Mouse (Mus musculus) hindbrain, embryonic 10.5 days (tissue): ENCODE measurements at regions not wholly inside any gene's neighbourhood (a gene's known extent, or its start where the extent isn't known, plus 50 kb on each side); places are given as distances from the start of the nearest gene placed in this dataset.
A peak's percentile ranks its signal among the peaks of the same experiment; 100 is the strongest.
"Not testable (repeated sequence)": the region's sequence is repeated elsewhere in the genome, so short reads cannot be mapped to it uniquely, and the experiment has no call there.

ENCODE experiments used
- DNase-seq: peaks from one replicate; pipeline ENCODE4 v3.0.0-alpha.2; 2017; ENCODE audit warnings: low spot score
- H3K27ac ChIP-seq: fragments of 300-500 bp; sonication (generic); 2 replicates; pipeline ENCODE4 v1.5.1; 2016; ENCODE audit warnings: mild to moderate bottlenecking, moderate library complexity
- H3K27me3 ChIP-seq: fragments of 300-500 bp; sonication (generic); 2 replicates; pipeline ENCODE4 v1.6.1; 2016; ENCODE audit warnings: mild to moderate bottlenecking; ENCODE audit not compliant: poor library complexity, insufficient read depth, severe bottlenecking
- H3K36me3 ChIP-seq: fragments of 300-500 bp; sonication (generic); 2 replicates; pipeline ENCODE4 v1.6.1; 2016; ENCODE audit warnings: mild to moderate bottlenecking, moderate library complexity
- H3K4me1 ChIP-seq: fragments of 300-500 bp; sonication (generic); replicated peaks from 2 replicates; pipeline ENCODE4 v1.6.1; 2016; ENCODE audit warnings: mild to moderate bottlenecking
- H3K4me3 ChIP-seq: fragments of 300-500 bp; sonication (generic); 2 replicates; pipeline ENCODE4 v1.5.1; 2016; ENCODE audit warnings: mild to moderate bottlenecking, moderate library complexity
- H3K9me3 ChIP-seq: fragments of 300-500 bp; sonication (generic); 2 replicates; pipeline ENCODE4 v1.6.1; 2016; ENCODE audit warnings: mild to moderate bottlenecking, moderate library complexity
- WGBS: fragments of 180-500 bp; shearing (Covaris S2); methylation state at CpG from one replicate; pipeline ENCODE4 v1.1.7; 2016; 5-methylcytosine and 5-hydroxymethylcytosine counted together

DNA sequence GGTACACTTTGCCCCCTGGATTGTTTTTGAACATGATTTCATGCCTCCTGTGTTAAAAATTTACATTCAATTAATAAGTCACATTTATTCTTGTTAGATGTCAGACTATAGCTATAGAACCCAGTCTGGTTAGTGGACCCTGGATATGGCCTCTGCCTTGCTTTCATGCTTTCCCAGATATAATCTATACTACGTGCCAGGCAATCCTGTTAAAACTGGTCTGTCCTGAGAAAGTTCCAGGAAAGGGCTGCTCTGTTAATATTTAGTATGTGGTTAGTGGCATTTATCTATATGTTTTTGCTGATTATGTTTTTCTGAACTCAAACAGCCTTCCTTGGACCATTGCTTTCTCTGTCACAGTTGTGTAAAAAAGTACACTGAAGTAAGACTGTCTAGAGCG lies 95.8 kb upstream of the Fhl2 start:
- H3K36me3 ChIP-seq = no peaks in the 10 kb centered on the region
- H3K4me1 ChIP-seq = 0 out of 2 replicates have a peak, but pooled peaks cover 5% of the 10 kb centered on the region
- H3K9me3 ChIP-seq = peaks cover 5% of the 10 kb centered on the region; the same call in 1 of the 2 replicates
- H3K27me3 ChIP-seq = no peaks in the 10 kb centered on the region
- WGBS = 89% methylated on average over 2 of the region's 2 CpGs
- no peak overlapping the region for H3K27ac ChIP-seq
- no peak for DNase-seq
- H3K4me3 ChIP-seq = no peak overlapping the region

DNA sequence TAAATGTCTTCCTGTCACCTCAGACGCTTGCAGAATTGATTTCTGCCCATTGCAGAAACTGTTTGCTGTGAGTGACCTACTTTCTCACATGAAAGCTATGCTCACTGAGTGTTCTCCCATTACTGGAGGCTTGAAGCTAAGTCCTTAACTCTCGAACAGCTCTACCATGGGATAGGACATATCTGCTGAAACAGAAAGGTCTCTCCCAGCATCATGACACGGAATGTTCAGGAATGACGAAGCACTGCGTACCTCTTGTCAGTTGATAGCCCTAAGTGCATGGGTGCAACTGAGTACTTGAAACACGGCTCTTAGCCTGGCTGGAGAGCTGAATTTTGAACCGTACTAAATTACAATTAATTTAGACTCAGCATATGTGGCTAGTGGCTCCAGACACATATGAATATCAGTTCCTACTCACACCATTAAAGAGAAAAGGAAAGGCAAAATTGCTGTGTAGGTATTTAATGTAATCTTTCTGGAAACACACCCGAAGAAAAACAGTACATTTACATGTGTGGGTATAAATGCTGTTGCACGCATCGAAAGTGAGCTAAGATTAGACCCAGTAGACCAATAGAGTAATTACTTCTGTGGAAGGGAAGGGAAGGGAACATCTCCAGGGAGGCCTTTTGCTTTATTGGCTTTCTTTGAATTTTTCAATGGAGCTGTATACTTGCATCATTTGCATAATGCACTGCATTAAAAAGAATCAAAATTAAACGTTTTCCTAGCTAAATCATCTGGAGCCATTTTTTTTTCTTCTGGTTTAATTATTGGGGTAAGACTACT lies 97.6 kb upstream of the Fhl2 start:
- Histone ChIP-seq H3K4me3 (no peak overlapping the region), H3K27me3 (no peaks in the 10 kb centered on the region), H3K9me3 (no peaks in the 10 kb centered on the region), H3K4me1 (0 out of 2 replicates have a peak, but pooled peaks cover 5% of the 10 kb centered on the region), H3K27ac (no peak overlapping the region), H3K36me3 (no peaks in the 10 kb centered on the region)
- 90% methylated on average over 11 of the region's 11 CpGs for WGBS
- DNase-seq = no peak

DNA sequence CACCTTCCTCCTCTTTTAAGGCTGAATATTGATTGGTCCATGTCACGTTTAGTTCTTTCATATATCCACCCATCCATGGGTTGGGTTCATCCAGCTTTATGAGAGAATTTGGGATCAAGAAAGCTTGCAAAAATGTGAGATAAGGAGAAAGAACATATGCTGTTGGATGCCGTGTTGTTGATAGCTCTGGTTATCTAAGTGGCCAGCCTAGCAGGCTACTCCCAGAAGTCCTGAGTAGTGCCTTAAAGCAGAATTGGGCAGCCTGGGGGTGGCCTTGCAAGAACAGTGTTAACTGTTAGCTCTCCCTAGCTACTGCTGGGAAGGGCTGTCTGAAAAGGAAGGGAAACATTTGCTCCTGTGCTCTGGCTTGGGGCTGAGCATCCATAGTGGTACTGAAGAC lies 100.8 kb upstream of the Fhl2 start:
- H3K4me1 ChIP-seq = no peaks in the 10 kb centered on the region
- 90% methylated on average over 2 of the region's 2 CpGs for WGBS
- no peaks in the 10 kb centered on the region for H3K9me3 ChIP-seq
- no peaks in the 10 kb centered on the region for H3K36me3 ChIP-seq
- H3K4me3 ChIP-seq = no peak overlapping the region
- H3K27ac ChIP-seq = no peak overlapping the region
- no peak for DNase-seq
- H3K27me3 ChIP-seq = no peaks in the 10 kb centered on the region

DNA sequence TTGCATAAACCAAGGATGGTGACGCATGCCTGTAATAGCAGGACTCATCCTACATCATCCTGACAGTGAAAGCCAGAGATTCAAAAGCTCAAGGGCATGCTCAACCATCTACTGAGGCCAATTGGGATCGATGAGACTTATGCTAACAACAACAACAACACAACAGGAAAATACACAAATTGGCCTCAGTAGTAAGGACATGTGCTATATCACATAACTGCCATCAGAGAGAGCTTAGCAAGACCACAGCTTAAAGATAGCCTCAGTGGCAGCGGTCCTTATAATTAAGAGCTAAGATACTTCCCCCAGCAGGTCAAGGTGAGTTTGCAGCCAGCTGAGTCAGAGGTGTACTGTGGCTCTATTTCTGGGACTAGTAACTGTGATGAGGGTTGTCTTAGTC lies 102.0 kb upstream of the Fhl2 start:
- WGBS = 93% methylated on average over 3 of the region's 3 CpGs
- H3K9me3 ChIP-seq = no peaks in the 10 kb centered on the region
- H3K27ac ChIP-seq = no peak overlapping the region
- H3K36me3 ChIP-seq = no peaks in the 10 kb centered on the region
- DNase-seq = no peak
- H3K4me1 ChIP-seq = no peaks in the 10 kb centered on the region
- H3K27me3 ChIP-seq = no peaks in the 10 kb centered on the region
- no peak overlapping the region for H3K4me3 ChIP-seq

DNA sequence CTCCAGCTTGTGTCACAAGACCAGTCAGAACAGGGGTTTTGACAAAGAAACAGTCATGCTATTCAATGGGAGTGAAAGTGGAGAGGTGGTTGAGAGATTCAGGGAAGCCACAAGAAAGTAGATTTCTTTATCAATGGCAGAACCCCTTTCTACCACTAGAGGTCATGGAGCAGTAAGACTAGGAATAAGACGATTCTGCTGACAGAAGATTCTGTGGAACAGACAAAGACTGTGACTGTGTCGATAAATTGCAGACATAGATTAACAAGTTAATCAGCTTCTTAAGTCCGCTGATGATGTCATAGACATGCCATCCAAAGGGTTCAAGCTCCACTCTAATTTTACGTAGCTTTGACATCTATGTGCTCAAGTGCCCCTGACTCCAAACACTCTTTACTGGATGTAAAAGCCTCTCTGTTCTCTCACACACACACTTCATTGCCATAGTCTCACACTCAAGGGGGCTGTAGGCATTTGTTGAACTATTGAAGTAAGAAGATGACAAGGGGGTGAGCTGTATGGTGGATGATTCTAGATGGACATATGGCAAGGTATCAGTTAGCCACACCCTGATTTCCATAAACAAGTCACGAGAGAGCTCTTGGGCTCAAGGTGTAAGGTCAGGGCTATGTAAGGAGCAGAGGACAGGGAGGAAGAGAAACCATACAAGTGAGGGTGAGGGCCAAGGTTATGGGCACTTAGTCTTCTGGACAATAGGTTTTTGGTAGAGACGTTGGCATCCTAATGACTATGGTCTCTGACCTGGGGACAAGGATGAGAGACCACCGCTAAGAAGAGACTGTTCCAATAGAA lies 102.9 kb upstream of the Fhl2 start:
- Histone ChIP-seq H3K4me3 (no peak overlapping the region), H3K4me1 (no peaks in the 10 kb centered on the region), H3K36me3 (no peaks in the 10 kb centered on the region), H3K27ac (0 out of 2 replicates have a peak overlapping the region, but pooled peaks have one; percentile 8), H3K9me3 (no peaks in the 10 kb centered on the region), H3K27me3 (no peaks in the 10 kb centered on the region)
- 59% methylated on average over 7 of the region's 7 CpGs for WGBS
- no peak for DNase-seq

DNA sequence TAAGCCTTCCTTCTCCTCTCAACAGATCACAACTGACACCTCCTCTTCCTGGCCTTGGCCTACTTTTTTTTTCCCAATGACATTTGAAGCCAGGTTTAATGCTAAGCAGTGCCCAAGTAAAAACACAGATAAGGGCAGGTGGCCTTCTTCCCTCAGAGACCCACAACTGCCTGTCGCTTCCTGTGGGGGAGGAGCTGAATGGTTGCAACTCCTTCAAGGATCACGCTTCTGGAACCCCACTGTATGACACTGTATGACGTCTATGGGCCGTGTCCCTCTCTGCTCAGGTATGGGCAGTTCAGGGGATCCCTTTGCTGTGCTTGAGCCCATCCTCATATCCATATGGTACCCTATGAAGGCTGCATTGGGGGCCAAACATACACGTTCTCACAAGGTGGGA lies 103.9 kb upstream of the Fhl2 start:
- WGBS = 77% methylated on average over 5 of the region's 5 CpGs
- no peak for DNase-seq
- Histone ChIP-seq H3K36me3 (no peaks in the 10 kb centered on the region), H3K9me3 (no peaks in the 10 kb centered on the region), H3K27ac (no peak overlapping the region), H3K27me3 (no peaks in the 10 kb centered on the region), H3K4me1 (no peaks in the 10 kb centered on the region), H3K4me3 (no peak overlapping the region)

DNA sequence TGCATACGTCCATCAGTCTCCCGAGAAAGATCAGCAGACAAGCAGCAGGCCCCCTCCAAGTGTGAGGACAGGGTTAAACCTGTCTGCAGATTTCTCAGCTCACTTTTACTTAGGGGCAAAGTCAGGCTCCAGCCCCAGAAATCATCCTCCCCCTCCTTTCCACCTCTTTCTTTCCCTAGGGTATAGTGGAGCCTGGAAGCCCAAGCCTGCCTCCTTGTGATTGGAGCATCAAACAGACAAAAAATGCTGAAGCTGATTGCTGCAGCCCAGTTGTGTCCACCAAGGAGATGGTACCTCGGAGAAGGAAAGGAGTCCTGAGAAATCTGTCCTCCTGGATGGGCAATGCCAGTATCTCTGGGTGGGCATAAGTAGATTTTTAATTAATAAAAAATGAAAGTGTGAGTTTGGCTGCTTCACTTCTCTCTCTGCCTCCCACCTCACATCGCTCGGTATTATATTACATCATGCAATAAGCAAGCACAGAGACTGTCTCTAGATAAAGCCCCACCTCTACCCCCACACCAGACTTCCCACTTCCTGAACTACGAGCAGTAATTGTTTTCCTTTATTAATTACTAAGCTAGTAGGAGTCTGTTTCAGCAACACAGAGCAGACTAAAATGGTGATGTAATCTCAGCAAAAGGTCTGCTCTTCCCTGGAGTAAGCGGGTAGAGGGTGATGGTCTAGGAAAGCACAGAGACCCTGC lies 105.2 kb upstream of the Fhl2 start:
- Histone ChIP-seq H3K36me3 (no peaks in the 10 kb centered on the region), H3K27me3 (no peaks in the 10 kb centered on the region), H3K4me1 (no peaks in the 10 kb centered on the region), H3K4me3 (no peak overlapping the region), H3K27ac (no peak overlapping the region), H3K9me3 (no peaks in the 10 kb centered on the region)
- 81% methylated on average over 7 of the region's 7 CpGs for WGBS
- DNase-seq = no peak

DNA sequence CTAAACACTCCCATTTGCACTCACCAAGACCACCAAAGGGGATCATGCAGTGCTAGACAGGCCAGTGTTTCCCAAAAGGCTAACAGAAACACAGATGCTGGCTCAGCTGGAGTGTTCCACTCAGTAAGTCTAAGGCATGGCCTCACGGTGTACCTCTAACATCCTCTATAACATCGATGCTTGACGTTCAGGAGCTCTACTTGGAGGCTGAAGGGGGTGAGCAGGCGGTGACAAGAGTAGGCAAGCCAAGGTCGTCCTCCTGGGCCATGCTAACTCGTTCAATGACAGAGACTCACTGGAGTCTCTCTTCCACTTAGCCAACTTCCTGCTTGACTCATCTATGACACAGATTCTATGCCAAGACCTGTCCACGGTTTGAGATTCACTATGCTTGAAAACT lies 105.9 kb upstream of the Fhl2 start:
- 87% methylated on average over 7 of the region's 7 CpGs for WGBS

DNA sequence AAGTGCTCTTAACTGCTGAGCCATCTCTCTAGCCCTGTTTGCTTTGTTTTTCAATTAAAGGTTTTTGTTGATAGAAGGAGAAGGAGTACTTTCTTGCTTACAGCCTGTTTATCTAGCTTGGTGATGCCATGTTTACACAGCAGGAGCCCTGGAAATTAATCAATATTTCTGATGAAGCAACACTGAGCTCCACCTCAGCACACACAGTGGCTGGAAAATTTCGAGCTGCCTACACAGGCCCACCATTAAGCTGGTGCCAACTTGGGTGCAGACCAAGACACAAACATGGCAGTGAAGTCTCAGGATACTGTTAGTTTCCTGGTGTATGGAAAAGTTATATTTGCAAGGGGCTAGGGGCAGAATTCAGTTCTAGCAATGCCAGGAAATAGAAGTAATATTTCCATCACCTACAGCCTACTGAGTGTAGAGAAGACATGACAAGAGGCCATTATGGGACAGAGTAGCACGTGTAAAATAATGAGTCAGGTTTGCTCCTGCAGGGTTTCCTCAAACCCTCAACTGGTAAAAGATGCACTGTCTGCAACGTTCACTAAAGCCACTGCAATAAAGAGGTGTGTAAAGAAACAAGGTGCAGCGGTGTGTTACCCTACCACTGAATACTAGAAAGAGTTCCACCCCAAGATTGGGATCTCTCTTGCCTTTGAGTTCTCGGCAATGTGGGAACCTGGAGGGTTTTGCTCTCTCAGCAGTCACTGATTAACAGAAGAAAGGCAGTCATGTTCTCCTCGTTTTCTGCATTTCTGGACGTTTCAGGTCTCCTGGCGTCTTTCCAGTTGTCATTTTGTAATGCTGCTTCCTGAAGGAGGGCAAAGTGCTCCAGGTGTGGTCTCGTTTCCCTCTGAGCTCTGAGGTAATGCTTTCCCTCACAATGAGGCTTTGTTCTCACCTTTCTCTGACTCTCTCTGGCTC lies 108.8 kb upstream of the Fhl2 start:
- DNase-seq = no peak
- no peak overlapping the region for H3K27ac ChIP-seq
- H3K36me3 ChIP-seq = no peaks in the 10 kb centered on the region
- no peaks in the 10 kb centered on the region for H3K9me3 ChIP-seq
- H3K4me3 ChIP-seq = no peak overlapping the region
- no peaks in the 10 kb centered on the region for H3K27me3 ChIP-seq
- peaks cover 3% of the 10 kb centered on the region; the same call in 1 of the 2 replicates for H3K4me1 ChIP-seq
- WGBS = 75% methylated on average over 9 of the region's 9 CpGs

More for the DNA sequence above, 105.9 kb upstream of the Fhl2 start:
- no peak overlapping the region for H3K27ac ChIP-seq
- no peaks in the 10 kb centered on the region for H3K9me3 ChIP-seq
- no peak for DNase-seq
- no peaks in the 10 kb centered on the region for H3K4me1 ChIP-seq
- H3K36me3 ChIP-seq = no peaks in the 10 kb centered on the region
- H3K4me3 ChIP-seq = no peak overlapping the region
- H3K27me3 ChIP-seq = no peaks in the 10 kb centered on the region

DNA sequence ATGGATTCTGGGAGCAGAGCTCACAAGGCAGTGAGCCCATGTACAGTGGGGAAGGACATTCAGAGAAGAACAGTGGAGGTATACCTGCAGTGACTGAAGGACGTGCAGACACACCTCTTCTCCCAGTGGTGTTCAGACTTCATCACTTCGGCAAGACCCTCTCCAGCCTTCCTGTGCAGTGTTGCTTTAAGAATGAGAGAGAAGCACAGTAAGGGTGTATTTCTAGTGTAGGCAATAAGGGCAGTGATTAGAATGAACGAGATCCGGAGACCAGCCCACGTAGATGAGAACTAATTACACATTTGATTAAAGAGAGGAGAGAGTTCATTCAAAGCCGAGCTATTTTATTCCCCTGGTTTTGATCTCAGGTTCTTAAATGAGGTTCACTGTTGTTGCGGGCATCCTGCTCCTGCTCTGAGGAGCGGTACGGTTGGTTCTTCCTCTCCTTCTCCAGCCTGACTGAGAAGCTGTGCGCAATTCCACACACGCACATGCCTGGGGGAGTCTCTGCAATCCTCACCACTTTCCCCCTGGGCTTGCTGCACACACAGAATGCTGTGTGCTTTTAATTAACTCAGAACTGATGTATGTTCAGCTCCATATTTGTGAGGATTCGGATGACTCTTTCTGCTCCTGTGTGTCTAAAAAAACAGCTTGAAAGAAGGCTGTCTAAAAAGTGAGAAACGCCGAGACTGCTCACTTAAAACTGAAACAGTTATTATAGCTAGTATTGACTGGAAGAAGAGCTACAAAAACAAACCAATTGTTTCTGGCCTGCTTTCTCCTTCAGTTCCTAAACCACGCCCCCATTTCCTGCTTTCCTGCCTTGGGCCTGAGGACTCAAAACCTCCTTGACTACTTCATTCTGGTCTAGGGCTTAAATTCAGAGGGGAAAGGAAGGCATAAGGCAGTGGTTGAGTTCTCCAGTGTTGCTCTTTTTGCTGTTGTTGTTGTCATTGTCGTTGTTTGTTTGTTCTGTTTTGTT lies 114.2 kb upstream of the Fhl2 start:
- Histone ChIP-seq H3K27me3 (no peaks in the 10 kb centered on the region), H3K27ac (peak overlapping the region; percentile 42; the same call in 1 of the 2 replicates), H3K4me1 (peaks cover 6% of the 10 kb centered on the region; the same call in 1 of the 2 replicates), H3K36me3 (no peaks in the 10 kb centered on the region), H3K4me3 (no peak overlapping the region), H3K9me3 (no peaks in the 10 kb centered on the region)
- WGBS = 76% methylated on average over 16 of the region's 16 CpGs
- no peak for DNase-seq

DNA sequence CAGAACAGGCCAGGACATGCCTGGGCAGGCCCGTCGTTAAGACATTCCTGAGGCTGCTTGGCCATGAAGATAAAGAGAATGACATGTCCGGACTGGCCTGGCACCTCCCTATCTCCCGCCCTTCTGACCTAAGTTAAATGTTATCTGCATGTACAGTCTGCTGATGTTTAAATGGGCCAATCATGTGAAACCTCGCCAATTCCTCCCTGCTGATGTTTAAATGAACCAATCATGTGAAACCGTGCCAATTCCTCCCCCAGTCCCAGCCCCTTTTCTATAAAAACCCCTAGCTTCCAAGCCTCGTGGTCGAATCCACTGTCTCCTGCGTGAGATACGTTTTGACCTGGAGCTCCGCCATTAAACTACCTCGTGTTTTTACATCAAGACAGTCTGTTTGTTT lies 119.5 kb upstream of the Fhl2 start:
- 88% methylated on average over 12 of the region's 12 CpGs for WGBS
- H3K9me3 ChIP-seq, H3K27me3 ChIP-seq, H3K36me3 ChIP-seq, H3K27ac ChIP-seq, H3K4me1 ChIP-seq, DNase-seq, H3K4me3 ChIP-seq: not testable (repeated sequence)
